Mouse (Mus musculus): ENCODE results near the gene Rbpj.

GRCm38 (mm10) chr5:53479891-53480290 is 13.9 kb downstream of the Rbpj start:
- TF ChIP-seq POLR2A (IDR thresholded peaks at IDR 0.05; ENCODE audit: low read depth, low read length): no peak
- no peak for TF ChIP-seq CTCF (conservative IDR thresholded peaks at IDR 0.05; ENCODE audit: insufficient read depth, insufficient read length, low read depth, low read length)

All from kidney, adult 2 months (tissue).